6 mouse cellular contexts compared by ENCODE assay signal in the genomic region with DNA sequence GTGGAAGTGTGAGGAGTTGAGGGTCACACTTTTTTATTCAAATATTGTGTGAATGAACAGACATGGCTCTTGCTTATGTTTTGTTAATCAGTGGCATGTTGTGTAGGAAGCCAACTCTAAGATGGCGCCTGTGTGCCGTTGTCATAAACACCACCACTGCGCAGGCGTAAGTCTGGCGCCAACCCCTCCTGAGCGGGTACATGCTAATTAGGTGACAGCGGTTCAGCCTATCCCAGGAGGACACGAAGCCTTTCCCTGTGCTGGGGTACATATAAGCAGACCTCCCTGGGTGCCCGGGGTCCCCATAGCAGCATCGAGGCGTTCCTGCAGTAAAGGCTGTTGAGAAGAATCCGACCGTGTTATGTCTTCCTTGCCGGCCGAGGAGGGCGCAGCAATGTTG. TPM values are rescaled to one million over a fixed set of nuclear protein-coding genes. Genes with fewer than 3 reads are reported as not detected.
DNase-seq lines count a peak whose midpoint lies in the region; ATAC-seq lines count a peak whose summit lies in the region.
"Not testable (repeated sequence)": the region's sequence is repeated elsewhere in the genome, so short reads cannot be mapped to it uniquely, and the experiment has no call there.
"Had no signal": no experiment of that assay in that cellular context is flagged by ENCODE, and none has a peak within 500 bp of the region (broad histone marks: within the 10 kb centered on the region; RNA-seq: fewer than 3 reads in every experiment).

No protein-coding gene starts in this region.

- not testable (repeated sequence) for ATAC-seq in midbrain, embryonic 11.5 days (ENCODE audit: low FRiP score)

- H3K36me3 ChIP-seq in midbrain, embryonic 11.5 days (ENCODE audit: control insufficient read depth, insufficient read depth, low read length) = not testable (repeated sequence)

- not testable (repeated sequence) for H3K9me3 ChIP-seq in midbrain, embryonic 11.5 days (ENCODE audit: control insufficient read depth, low read length)

- H3K4me3 ChIP-seq in midbrain, embryonic 11.5 days (ENCODE audit: low read depth, low read length) = not testable (repeated sequence)

- H3K9ac ChIP-seq in midbrain, embryonic 11.5 days (ENCODE audit: low read length) = not testable (repeated sequence)

- H3K4me1 ChIP-seq in midbrain, embryonic 11.5 days (ENCODE audit: control insufficient read depth, insufficient read depth, low read length) = not testable (repeated sequence)

- DNase-seq in ES-CJ7 (ENCODE audit: low read depth, low spot score) = peak; percentile 28
- DNase-seq in R1 (ENCODE audit: low read depth, low spot score) = peak; percentile 83
- peak; percentile 46 for DNase-seq in ZHBTc4 (ENCODE audit: low read depth, low spot score)
- peak; percentile 88 for DNase-seq in heart, adult 11 months
- peak; percentile 45 for DNase-seq in midbrain, embryonic 11.5 days (ENCODE audit: low spot score, missing footprints)

- H3K27me3 ChIP-seq in midbrain, embryonic 11.5 days (ENCODE audit: control insufficient read depth, insufficient read depth, low read length) = not testable (repeated sequence)

- WGBS in midbrain, embryonic 11.5 days = 96% methylated on average over 16 of the region's 16 CpGs

- not testable (repeated sequence) for H3K27ac ChIP-seq in midbrain, embryonic 11.5 days (ENCODE audit: low read depth, low read length)

- not testable (repeated sequence) for H3K4me2 ChIP-seq in midbrain, embryonic 11.5 days

RNA-seq across cellular contexts. Expression of a gene that starts 10.2 kb away (rescaled TPM):
- 45.5 and 52.9 TPM in 2 replicates for polyA plus RNA-seq in midbrain, embryonic 11.5 days (2014; fragmentation: Nextera tagmentation; extraction: Ambion mirVana)

RNA-seq across cellular contexts. Expression of a gene that starts 32.7 kb away (rescaled TPM):
- polyA plus RNA-seq in midbrain, embryonic 11.5 days (2014; fragmentation: Nextera tagmentation; extraction: Ambion mirVana) = 0.46 and 0.63 TPM in 2 replicates
- polyA plus RNA-seq: G1E had no signal

RNA-seq across cellular contexts. Expression of a gene that starts 36.6 kb away (rescaled TPM):
- polyA plus RNA-seq in midbrain, embryonic 11.5 days (2014; fragmentation: Nextera tagmentation; extraction: Ambion mirVana) = 7.3 and 8.8 TPM in 2 replicates

RNA-seq across cellular contexts. Expression of a gene that starts 47.4 kb away (rescaled TPM):
- polyA plus RNA-seq in midbrain, embryonic 11.5 days (2014; fragmentation: Nextera tagmentation; extraction: Ambion mirVana) = 96.7 and 97.2 TPM in 2 replicates

Comparison
In these comparisons a context has a peak if more than half of its experiments do, and no peak if none do; other contexts are left out.
1. DNase-seq: peak in every context shown above with its lines; median percentile 88 in heart, adult 11 months; 83 in R1; 46 in ZHBTc4; 45 in midbrain, embryonic 11.5 days; 28 in ES-CJ7.